Mouse (Mus musculus): ENCODE measurements around the gene Bach2. TPM values are rescaled to one million over a fixed set of nuclear protein-coding genes. Genes with fewer than 3 reads are reported as not detected.
A peak's percentile ranks its signal among the peaks of the same experiment; 100 is the strongest.

Bach2 gene
- polyA plus RNA-seq, 1 experiment from 2014 or later = 13.4 TPM

DNA sequence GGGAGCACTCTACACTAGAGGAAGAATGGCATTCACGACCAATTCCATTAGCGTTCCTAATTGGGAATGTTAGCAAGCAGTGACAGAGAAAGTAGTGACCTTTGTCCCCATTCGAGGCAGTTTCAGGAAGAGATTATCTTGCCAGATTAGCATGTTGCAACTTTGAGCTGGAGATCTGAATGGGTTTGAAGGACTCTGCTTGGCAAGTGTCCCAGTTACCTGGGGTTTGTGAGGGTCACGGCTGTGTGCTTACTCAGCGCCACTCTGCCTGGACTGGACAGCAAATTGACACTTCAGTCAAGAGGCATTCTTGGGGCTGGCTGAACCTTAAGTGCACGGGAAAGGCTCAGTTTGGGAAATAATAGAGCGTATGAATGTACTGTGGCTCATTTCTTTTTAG lies 8.2 kb downstream of the Bach2 start:
- no peak for DNase-seq (ENCODE audit: low spot score)
- WGBS = 38% methylated on average over 7 of the region's 7 CpGs
- Histone ChIP-seq H3K4me1 (replicated peaks) (peaks cover 84% of the 10 kb centered on the region), H3K4me3 (no peak overlapping the region), H3K27me3 (ENCODE audit: insufficient read depth, poor library complexity, severe bottlenecking) (peaks cover 5% of the 10 kb centered on the region; the same call in 1 of the 2 replicates), H3K9me3 (no peaks in the 10 kb centered on the region), H3K36me3 (peaks cover 12% of the 10 kb centered on the region), H3K27ac (no peak overlapping the region)

DNA sequence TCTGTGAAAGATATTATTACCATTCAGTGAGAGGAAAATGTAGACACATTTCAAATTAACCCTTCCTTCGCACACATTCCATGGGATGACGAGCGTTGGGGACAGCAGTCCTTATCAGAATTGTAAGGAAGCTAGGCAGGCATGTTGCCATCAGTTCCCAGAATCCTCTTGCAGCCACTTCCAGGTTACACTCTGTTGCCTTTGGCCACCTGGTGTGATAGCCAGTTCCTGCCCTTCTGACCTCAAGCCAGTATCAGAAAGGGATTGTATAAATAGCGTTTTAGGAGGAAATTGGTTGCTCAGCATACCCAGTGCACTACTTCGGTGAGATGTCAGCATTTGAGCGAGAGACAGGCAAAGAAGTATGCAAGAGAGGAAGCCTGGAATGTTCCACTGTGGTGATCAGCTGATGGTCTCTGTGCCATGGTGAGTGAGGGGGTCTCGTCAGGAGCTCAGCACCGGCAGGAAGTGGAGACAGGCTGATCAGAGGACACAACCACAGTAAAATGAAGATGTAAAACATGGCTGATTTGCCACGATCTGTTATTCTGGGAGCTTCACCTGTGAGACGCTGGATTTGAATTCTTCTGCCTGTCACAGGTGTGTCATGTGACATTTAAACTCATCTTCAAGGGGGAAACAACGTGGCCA lies 9.0 kb downstream of the Bach2 start:
- 69% methylated on average over 11 of the region's 11 CpGs for WGBS
- no peak for DNase-seq (ENCODE audit: low spot score)
- Histone ChIP-seq H3K9me3 (no peaks in the 10 kb centered on the region), H3K4me1 (replicated peaks) (peaks cover 84% of the 10 kb centered on the region), H3K27ac (0 out of 2 replicates have a peak overlapping the region, but pooled peaks have one; percentile 12), H3K36me3 (peaks cover 12% of the 10 kb centered on the region), H3K4me3 (no peak overlapping the region), H3K27me3 (ENCODE audit: insufficient read depth, poor library complexity, severe bottlenecking) (no peaks in the 10 kb centered on the region)

DNA sequence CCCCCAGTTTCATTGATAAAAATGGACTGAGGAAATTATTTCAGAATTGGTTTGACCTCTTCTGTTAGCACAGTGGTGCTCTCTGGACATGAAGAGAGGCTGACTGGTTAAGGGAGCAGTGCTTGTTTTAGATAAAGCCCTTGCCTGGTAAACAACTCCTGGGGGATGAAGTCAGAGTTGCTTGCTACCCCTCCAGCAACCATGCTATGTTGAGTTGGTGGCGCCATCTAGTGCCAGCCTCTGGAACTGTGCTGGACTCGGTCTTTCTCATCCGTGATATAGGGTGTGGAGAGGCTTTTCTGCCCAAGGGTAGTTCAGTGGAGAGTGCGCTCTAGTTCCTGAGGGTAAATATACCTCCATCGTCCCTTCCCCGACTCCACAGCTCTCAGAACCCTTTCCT lies 9.6 kb downstream of the Bach2 start:
- Histone ChIP-seq H3K9me3 (no peaks in the 10 kb centered on the region), H3K27me3 (ENCODE audit: insufficient read depth, poor library complexity, severe bottlenecking) (no peaks in the 10 kb centered on the region), H3K4me1 (replicated peaks) (peaks cover 79% of the 10 kb centered on the region), H3K4me3 (no peak overlapping the region), H3K36me3 (peaks cover 12% of the 10 kb centered on the region), H3K27ac (no peak overlapping the region)
- WGBS = 31% methylated on average over 6 of the region's 6 CpGs
- DNase-seq (ENCODE audit: low spot score) = peak; percentile 76

DNA sequence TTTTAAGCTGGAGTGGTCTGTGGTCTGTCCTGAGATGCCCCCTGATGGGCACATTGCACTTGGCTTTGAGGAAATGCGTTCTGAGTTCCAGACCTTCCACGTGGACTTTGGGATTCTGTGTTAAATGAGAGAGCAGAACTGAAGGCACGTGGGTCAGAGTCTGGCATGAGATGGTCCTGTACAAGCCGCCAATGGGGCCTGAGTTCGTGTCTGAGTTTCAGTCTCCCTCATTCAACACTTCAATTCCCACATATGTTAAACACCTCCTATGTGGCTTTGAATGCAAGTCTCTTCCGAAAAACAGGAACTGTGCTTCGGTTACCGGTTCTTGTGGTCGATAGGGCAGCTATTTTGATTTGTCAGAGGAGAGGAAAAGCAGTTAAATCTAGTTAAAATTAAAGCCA lies 10.4 kb downstream of the Bach2 start:
- no peak for DNase-seq (ENCODE audit: low spot score)
- WGBS = 71% methylated on average over 9 of the region's 9 CpGs
- Histone ChIP-seq H3K27ac (no peak overlapping the region), H3K9me3 (no peaks in the 10 kb centered on the region), H3K4me3 (no peak overlapping the region), H3K4me1 (replicated peaks) (peaks cover 71% of the 10 kb centered on the region), H3K27me3 (ENCODE audit: insufficient read depth, poor library complexity, severe bottlenecking) (no peaks in the 10 kb centered on the region), H3K36me3 (peaks cover 12% of the 10 kb centered on the region)

DNA sequence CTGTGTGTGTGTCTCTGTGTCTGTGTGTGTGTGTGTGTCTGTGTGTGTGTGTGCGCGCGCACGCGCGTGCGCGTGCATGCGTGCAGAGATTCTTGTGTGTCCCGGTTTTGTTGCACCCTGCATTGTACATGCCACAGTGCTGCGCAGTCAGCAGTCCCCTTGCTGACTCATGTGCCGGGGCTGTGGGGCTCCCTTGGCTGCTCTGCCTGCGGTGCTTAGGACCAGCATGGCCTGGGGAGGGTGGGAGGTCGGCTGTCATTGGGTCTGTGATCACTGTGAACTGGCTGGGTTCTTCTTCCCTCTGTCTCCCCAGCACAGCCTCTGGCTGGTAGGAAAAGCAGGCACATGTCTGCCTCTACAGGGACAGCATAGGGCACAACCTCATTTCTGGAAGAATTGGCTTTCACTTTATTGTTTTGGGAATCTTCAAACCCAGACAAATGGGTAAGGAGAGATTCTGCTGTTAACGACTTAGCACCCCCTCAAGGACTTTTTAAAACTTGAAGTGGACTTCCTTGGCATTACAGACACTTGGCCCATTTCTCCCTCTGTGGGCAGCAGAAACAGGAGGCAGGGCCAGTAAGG lies 11.2 kb downstream of the Bach2 start:
- H3K9me3 ChIP-seq = no peaks in the 10 kb centered on the region
- H3K4me1 ChIP-seq (replicated peaks) = peaks cover 63% of the 10 kb centered on the region
- H3K27ac ChIP-seq = peak overlapping the region; percentile 90
- H3K27me3 ChIP-seq (ENCODE audit: insufficient read depth, poor library complexity, severe bottlenecking) = no peaks in the 10 kb centered on the region
- peak overlapping the region; percentile 36 for H3K4me3 ChIP-seq
- H3K36me3 ChIP-seq = peaks cover 7% of the 10 kb centered on the region
- DNase-seq (ENCODE audit: low spot score) = no peak
- 60% methylated on average over 15 of the region's 15 CpGs for WGBS

DNA sequence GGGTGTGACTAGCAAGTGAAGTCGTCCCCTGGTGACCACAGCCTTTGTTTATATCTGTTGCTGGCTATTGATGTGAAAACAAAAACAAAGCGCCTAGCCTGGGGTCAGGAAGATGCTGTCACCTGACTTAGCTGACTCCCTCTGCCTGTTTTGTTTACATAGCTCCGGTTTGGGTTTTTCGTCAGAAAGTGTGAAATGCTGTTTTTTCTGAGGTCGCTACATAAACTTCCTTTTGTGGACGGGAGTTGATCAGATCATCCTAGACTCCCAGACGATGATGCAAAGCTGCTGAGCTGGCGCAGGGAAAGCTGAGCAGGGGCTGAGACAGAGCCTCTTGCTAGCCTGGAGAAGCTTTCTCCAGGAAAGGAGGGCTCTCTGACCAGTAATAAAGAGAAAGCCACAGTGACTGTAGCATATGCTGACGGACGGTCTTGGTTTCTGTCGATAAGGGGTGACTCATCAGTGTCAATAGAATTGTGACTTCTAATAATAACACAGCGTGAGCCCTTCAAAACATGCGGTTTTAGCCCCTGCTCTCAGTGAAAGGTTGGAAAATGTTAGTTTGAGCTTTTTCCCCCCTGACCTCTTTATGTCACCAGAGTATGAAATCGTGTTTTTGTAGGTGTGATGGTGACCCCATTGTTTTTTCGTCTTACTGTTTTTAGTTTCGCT lies 11.9 kb downstream of the Bach2 start:
- 2% methylated on average over 16 of the region's 16 CpGs for WGBS
- Histone ChIP-seq H3K4me1 (replicated peaks) (peaks cover 63% of the 10 kb centered on the region), H3K4me3 (peak overlapping the region; percentile 36), H3K27me3 (ENCODE audit: insufficient read depth, poor library complexity, severe bottlenecking) (no peaks in the 10 kb centered on the region), H3K9me3 (no peaks in the 10 kb centered on the region), H3K27ac (peak overlapping the region; percentile 90), H3K36me3 (peaks cover under 1% of the 10 kb centered on the region; the same call in 1 of the 2 replicates)
- peak; percentile 52 for DNase-seq (ENCODE audit: low spot score)

DNA sequence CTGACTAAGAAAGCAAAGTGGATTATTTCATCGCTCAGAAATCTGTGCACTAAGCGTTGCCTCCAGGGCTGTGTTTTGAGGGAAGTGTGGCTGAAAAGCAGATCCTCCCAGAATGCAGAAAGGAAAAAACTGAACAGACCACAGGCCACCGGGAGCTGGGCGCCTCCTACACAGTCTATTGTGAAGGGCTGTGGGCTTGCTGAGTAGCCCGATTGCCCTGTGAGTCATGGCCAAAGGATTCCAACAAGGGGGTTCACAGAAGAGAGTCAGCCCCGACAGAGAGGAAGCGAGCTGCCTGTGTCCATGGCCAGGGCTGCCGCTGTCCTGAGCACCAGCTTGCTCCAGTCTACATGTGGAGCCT lies 12.4 kb downstream of the Bach2 start:
- Histone ChIP-seq H3K36me3 (no peaks in the 10 kb centered on the region), H3K4me3 (peak overlapping the region; percentile 36), H3K4me1 (replicated peaks) (peaks cover 63% of the 10 kb centered on the region), H3K9me3 (no peaks in the 10 kb centered on the region), H3K27me3 (ENCODE audit: insufficient read depth, poor library complexity, severe bottlenecking) (no peaks in the 10 kb centered on the region), H3K27ac (peak overlapping the region; percentile 90)
- DNase-seq (ENCODE audit: low spot score) = peak; percentile 65
- 2% methylated on average over 8 of the region's 8 CpGs for WGBS

DNA sequence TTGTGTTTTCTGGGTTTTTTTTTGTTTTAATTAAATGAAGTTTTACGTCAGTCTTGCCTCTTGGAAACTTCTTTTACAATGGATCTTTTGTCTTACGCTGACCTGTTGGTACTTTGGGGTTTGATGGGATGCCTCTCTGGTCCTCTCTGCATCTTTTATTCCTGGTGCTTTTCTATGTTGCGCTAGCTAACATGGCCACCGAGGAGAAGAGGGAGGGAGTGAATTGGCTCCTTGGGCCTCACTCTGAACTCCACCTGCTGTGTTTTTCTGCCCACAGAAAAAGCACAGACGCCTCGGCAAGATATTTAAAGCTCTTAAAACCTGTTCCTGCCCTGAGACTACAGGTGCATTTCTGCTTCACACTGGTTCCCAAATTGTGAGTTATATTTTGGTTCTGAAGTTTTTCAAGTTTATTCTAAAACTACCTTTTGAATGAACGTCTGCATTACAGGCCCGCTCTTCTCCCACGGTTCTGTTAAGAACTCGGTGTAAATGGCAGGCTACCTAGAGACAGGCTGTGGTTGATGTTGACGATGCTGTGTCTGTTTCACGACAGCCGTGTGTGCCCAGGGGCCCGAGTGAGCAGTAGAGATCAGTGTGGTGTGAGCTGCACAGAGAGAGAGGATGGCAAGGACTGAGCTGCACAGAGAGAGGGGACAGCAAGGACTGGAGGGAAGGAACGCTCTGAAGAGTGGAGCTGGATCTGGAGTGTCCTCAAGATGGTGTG lies 13.5 kb downstream of the Bach2 start:
- Histone ChIP-seq H3K4me3 (no peak overlapping the region), H3K36me3 (no peaks in the 10 kb centered on the region), H3K4me1 (replicated peaks) (peaks cover 56% of the 10 kb centered on the region), H3K27me3 (ENCODE audit: insufficient read depth, poor library complexity, severe bottlenecking) (no peaks in the 10 kb centered on the region), H3K9me3 (no peaks in the 10 kb centered on the region), H3K27ac (peak overlapping the region; percentile 90)
- DNase-seq (ENCODE audit: low spot score) = no peak
- 46% methylated on average over 15 of the region's 15 CpGs for WGBS

DNA sequence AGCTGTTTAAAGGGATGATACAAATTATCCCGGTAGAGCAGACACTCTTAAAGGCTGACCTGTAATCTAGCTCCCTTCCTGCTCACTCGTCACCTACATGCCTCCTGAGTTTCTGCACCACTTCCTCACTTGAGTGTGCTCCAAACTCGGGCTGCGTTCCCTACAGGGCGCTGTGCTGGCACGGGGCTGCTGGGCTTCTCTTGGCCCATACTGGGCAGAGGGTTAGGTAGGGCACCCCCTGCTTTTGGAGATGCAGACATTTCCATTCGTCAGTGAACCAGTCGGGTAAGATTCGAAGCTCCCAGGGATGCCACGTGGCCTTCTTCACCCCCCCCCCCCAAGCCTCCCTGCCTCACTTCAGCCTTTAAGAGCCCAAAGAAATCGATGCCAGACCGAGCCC lies 19.1 kb downstream of the Bach2 start:
- WGBS = 81% methylated on average over 12 of the region's 12 CpGs
- H3K27me3 ChIP-seq (ENCODE audit: insufficient read depth, poor library complexity, severe bottlenecking) = no peaks in the 10 kb centered on the region
- DNase-seq (ENCODE audit: low spot score) = no peak
- H3K4me3 ChIP-seq = no peak overlapping the region
- H3K4me1 ChIP-seq (replicated peaks) = peaks cover 6% of the 10 kb centered on the region
- no peak overlapping the region for H3K27ac ChIP-seq
- no peaks in the 10 kb centered on the region for H3K9me3 ChIP-seq
- no peaks in the 10 kb centered on the region for H3K36me3 ChIP-seq

DNA sequence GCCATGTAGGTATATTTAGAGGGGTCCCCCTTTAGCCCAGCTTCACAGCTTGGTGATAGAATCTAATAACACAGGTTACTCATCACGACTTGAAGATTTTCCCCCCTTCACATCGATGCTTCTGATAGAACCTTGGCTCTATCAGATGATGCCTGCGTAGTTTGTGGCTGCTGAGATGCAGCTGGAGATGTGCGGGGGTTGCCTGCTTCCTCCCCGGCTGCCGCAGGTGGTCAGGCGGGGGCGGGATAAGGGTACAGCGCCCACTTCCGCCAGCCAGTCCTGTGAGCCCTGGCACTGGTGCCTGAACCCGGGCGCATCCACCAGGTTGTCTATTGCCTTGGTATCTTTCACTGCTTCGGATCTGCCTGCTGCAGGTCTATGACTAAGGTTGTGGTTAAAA lies 19.5 kb downstream of the Bach2 start:
- no peaks in the 10 kb centered on the region for H3K36me3 ChIP-seq
- no peaks in the 10 kb centered on the region for H3K27me3 ChIP-seq (ENCODE audit: insufficient read depth, poor library complexity, severe bottlenecking)
- H3K4me1 ChIP-seq (replicated peaks) = 0 out of 2 replicates have a peak, but pooled peaks cover 6% of the 10 kb centered on the region
- 84% methylated on average over 13 of the region's 13 CpGs for WGBS
- H3K9me3 ChIP-seq = no peaks in the 10 kb centered on the region
- H3K4me3 ChIP-seq = no peak overlapping the region
- no peak overlapping the region for H3K27ac ChIP-seq
- no peak for DNase-seq (ENCODE audit: low spot score)

DNA sequence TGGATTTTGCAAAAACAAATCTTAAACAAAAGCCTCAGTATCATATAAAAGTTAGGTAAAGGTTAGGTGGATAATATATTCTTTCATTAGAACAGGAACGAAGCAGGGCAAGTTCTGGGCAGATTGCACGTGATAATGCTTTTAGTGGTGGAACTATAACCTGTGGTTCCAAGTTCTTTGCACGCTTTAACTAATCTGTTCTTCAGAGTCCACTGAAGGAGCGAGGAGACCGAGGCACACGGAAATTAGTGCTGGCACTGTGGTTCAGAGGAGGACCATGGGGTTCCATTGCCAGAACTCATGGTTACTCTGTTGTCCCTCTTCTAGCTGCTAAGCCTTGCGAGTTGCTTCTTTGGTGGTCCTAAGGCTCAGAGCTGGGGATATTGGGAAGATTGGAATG lies 20.0 kb downstream of the Bach2 start:
- DNase-seq (ENCODE audit: low spot score) = no peak
- Histone ChIP-seq H3K9me3 (no peaks in the 10 kb centered on the region), H3K4me1 (replicated peaks) (peaks cover 11% of the 10 kb centered on the region), H3K4me3 (no peak overlapping the region), H3K27ac (no peak overlapping the region), H3K36me3 (no peaks in the 10 kb centered on the region), H3K27me3 (ENCODE audit: insufficient read depth, poor library complexity, severe bottlenecking) (no peaks in the 10 kb centered on the region)
- WGBS = 95% methylated on average over 7 of the region's 7 CpGs

DNA sequence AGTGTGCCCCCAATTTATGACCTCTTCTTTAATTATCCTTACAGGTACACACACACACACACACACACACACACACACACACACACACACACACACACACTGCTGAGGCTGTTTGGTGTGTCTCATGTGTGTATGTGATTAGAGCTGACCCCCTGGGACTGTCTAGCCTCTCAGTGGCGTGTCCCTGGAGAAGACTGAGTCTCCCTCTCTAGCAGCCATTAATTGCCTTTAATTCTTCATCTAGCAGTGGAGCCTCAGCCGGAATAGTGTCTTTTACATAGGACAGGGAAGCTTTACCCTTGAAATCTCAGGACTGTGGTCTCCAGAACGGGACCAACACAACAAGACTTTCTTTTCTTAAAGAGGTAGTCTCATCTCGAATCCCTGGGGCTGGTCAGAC lies 22.3 kb downstream of the Bach2 start:
- H3K27ac ChIP-seq = no peak overlapping the region
- DNase-seq (ENCODE audit: low spot score) = no peak
- no peaks in the 10 kb centered on the region for H3K9me3 ChIP-seq
- 85% methylated on average over 4 of the region's 4 CpGs for WGBS
- peaks cover 26% of the 10 kb centered on the region for H3K4me1 ChIP-seq (replicated peaks)
- H3K36me3 ChIP-seq = no peaks in the 10 kb centered on the region
- no peak overlapping the region for H3K4me3 ChIP-seq
- H3K27me3 ChIP-seq (ENCODE audit: insufficient read depth, poor library complexity, severe bottlenecking) = no peaks in the 10 kb centered on the region

Measured in hindbrain, embryonic 10.5 days (tissue).